Mouse (Mus musculus) brain, embryonic 18.5 days (tissue): ENCODE measurements at regions not wholly inside any gene's neighbourhood (a gene's known extent, or its start where the extent isn't known, plus 50 kb on each side); places are given as distances from the start of the nearest gene placed in this dataset.

Source experiments
- DNase-seq: peaks from one replicate; pipeline ENCODE4 v3.0.0-alpha.2; 2012; ENCODE audit warnings: low read depth, low spot score

- DNase-seq = no peak
Measured at GRCm38 (mm10) chr9:84922306-84922705, 390.3 kb upstream of the Gm11114 start.

GRCm38 (mm10) chr9:84923966-84924365 is 388.6 kb upstream of the Gm11114 start:
- no peak for DNase-seq

GRCm38 (mm10) chr9:84936291-84937055 is 376.1 kb upstream of the Gm11114 start:
- no peak for DNase-seq

- DNase-seq = no peak
Measured at GRCm38 (mm10) chr9:84966558-84967154, 345.9 kb upstream of the Gm11114 start.

GRCm38 (mm10) chr9:84969975-84970608 is 342.5 kb upstream of the Gm11114 start:
- DNase-seq = no peak

- DNase-seq = no peak
Measured at GRCm38 (mm10) chr9:84977470-84977869, 335.1 kb upstream of the Gm11114 start.

GRCm38 (mm10) chr9:85003414-85003813 is 309.2 kb upstream of the Gm11114 start:
- DNase-seq = no peak

- no peak for DNase-seq
Measured at GRCm38 (mm10) chr9:85011361-85011760, 301.2 kb upstream of the Gm11114 start.

- no peak for DNase-seq
Measured at GRCm38 (mm10) chr9:85048112-85048978, 264.2 kb upstream of the Gm11114 start.

GRCm38 (mm10) chr9:85052526-85052925 is 260.0 kb upstream of the Gm11114 start:
- DNase-seq = no peak

GRCm38 (mm10) chr9:85079975-85080374 is 232.6 kb upstream of the Gm11114 start:
- DNase-seq = no peak

- no peak for DNase-seq
Measured at GRCm38 (mm10) chr9:85088556-85089338, 223.8 kb upstream of the Gm11114 start.

- DNase-seq = no peak
Measured at GRCm38 (mm10) chr9:85090297-85090696, 222.3 kb upstream of the Gm11114 start.

GRCm38 (mm10) chr9:85095234-85095633 is 217.3 kb upstream of the Gm11114 start:
- DNase-seq = no peak

GRCm38 (mm10) chr9:85096520-85096919 is 216.1 kb upstream of the Gm11114 start:
- DNase-seq = no peak

GRCm38 (mm10) chr9:85112928-85113327 is 199.6 kb upstream of the Gm11114 start:
- DNase-seq = no peak

GRCm38 (mm10) chr9:85114234-85114633 is 198.3 kb upstream of the Gm11114 start:
- no peak for DNase-seq

GRCm38 (mm10) chr9:85120061-85120460 is 192.5 kb upstream of the Gm11114 start:
- no peak for DNase-seq

- DNase-seq = no peak
Measured at GRCm38 (mm10) chr9:85121059-85121458, 191.5 kb upstream of the Gm11114 start.

- DNase-seq = no peak
Measured at GRCm38 (mm10) chr9:85123706-85124105, 188.9 kb upstream of the Gm11114 start.

GRCm38 (mm10) chr9:85125775-85126174 is 186.8 kb upstream of the Gm11114 start:
- no peak for DNase-seq
